Mouse (Mus musculus): ENCODE data around the gene Ncor2. TPM values are rescaled to one million over a fixed set of nuclear protein-coding genes. Genes with fewer than 3 reads are reported as not detected.

Ncor2 gene
- polyA plus RNA-seq, 1 experiment from 2014 or later = 25.6 TPM

DNA sequence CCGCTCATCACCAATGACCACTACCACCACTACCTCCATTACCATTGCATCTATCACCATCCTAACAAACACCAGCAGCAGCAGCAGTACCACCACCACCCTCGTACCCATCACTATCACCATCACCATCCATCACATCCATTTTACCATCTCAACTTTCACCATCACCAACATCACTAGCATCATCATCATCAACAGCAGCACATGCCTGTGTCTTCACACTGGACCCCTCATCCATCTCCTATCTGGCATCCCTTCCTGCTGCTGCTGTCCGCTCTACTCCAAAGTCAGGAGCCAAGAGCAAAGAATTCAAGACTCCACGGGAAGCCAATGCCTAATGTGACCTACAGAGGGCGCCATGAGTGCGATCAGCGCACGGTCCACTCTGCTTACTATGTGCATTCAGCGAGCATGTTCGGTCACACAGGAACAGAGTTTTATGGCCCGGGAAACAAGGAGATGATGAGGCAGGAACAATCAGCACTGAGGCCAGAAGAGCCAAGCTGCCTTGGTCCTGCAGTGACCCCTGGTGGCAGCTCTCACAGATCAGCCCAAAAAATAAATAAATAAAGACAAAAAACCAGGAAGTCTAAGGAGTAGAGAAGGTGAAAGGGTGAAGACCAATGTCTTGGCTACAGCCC, 71.9 kb downstream of the Ncor2 start:
- no peak for ATAC-seq (replicated peaks)
- 68% methylated on average over 11 of the region's 11 CpGs for WGBS
- Histone ChIP-seq H3K36me3 (replicated peaks) (peaks cover 10% of the 10 kb centered on the region; the same call in 1 of the 2 replicates), H3K4me1 (peaks cover 51% of the 10 kb centered on the region), H3K4me3 (no peak overlapping the region), H3K4me2 (no peak overlapping the region), H3K27me3 (replicated peaks) (no peaks in the 10 kb centered on the region), H3K27ac (no peak overlapping the region), H3K9me3 (no peaks in the 10 kb centered on the region), H3K9ac (no peak overlapping the region)

DNA sequence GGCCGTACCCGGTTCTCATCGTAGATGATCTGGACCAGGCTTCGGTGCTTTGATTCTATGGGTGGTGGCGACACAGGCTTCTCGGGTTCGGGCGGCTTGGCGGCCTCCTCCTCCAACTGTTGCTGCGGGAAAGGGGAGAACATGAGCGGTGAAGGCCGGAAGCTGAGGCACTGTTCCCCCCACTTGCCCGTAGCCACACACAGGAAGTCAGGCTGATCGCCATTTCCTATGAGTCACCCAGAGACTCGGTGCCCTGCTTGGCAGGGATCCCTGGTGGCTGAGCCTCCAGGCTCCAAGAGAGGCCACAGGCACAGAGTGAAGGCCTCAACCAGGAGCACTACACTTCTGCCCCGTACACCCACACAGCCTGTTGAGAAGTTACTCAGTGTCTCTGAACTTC, 72.8 kb downstream of the Ncor2 start:
- H3K36me3 ChIP-seq (replicated peaks) = peaks cover 10% of the 10 kb centered on the region; the same call in 1 of the 2 replicates
- WGBS = 92% methylated on average over 16 of the region's 16 CpGs
- ATAC-seq (replicated peaks) = no peak

DNA sequence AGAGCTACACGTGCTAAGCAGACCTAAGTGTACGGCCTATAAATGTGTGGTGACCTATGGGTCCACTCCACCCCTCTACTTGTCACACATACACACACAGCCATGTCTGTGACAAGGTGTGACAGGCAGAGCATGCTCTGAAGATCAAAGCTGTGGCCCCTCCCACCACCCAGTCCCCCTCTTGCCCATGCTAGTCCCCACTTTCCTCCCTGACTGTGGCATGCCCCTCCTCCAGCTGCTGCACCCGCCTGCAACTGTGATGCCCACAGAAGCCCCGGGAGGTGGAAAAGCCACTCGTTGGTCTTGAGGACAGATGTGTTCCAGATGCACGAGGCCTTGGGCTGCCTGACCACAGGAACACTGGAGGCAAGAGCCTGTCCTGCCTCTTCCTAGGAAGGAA, 74.2 kb downstream of the Ncor2 start:
- H3K4me3 ChIP-seq = no peak overlapping the region
- H3K9me3 ChIP-seq = no peaks in the 10 kb centered on the region
- no peak for ATAC-seq (replicated peaks)
- H3K36me3 ChIP-seq (replicated peaks) = peaks cover 10% of the 10 kb centered on the region; the same call in 1 of the 2 replicates
- H3K4me2 ChIP-seq = no peak overlapping the region
- H3K4me1 ChIP-seq = peaks cover 32% of the 10 kb centered on the region
- 42% methylated on average over 6 of the region's 6 CpGs for WGBS
- no peaks in the 10 kb centered on the region for H3K27me3 ChIP-seq (replicated peaks)
- peak overlapping the region; percentile 16; the same call in 1 of the 2 replicates for H3K27ac ChIP-seq
- no peak overlapping the region for H3K9ac ChIP-seq

More for the DNA sequence above, 72.8 kb downstream of the Ncor2 start:
- Histone ChIP-seq H3K9me3 (no peaks in the 10 kb centered on the region), H3K4me3 (no peak overlapping the region), H3K27me3 (replicated peaks) (no peaks in the 10 kb centered on the region), H3K27ac (no peak overlapping the region), H3K4me2 (no peak overlapping the region), H3K9ac (no peak overlapping the region), H3K4me1 (peaks cover 42% of the 10 kb centered on the region)

GRCm38 (mm10) chr5:125103396-125103795, 75.6 kb downstream of the Ncor2 start:
- WGBS = 13% methylated on average over 6 of the region's 6 CpGs
- Histone ChIP-seq H3K36me3 (replicated peaks) (peaks cover 2% of the 10 kb centered on the region; the same call in 1 of the 2 replicates), H3K4me3 (no peak overlapping the region), H3K27me3 (replicated peaks) (no peaks in the 10 kb centered on the region), H3K9me3 (no peaks in the 10 kb centered on the region), H3K4me1 (peaks cover 32% of the 10 kb centered on the region), H3K27ac (peak overlapping the region; percentile 80), H3K4me2 (no peak overlapping the region), H3K9ac (no peak overlapping the region; the same call in 1 of the 2 replicates)
- peak; percentile 48; the same call in 1 of the 2 replicates for ATAC-seq (replicated peaks)

DNA sequence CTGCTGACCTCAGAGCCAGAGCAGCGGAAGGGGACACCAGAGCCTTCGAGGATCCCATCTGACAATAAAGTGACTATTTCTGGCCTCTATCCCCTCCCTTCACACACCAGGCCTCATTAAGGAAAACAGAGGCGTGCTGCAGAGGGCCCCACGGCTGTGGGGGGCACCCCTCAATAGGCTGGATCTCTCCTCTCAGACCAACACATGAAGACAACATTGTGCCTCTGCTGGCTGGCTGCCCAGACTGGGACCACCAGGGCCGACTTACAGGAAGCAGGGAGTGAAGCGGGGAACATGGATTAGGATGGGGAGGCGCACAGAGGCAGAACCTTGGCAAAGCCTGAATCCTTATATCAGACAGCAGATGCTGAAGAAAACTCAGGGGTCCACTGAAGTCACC, 76.1 kb downstream of the Ncor2 start:
- H3K4me2 ChIP-seq = no peak overlapping the region
- no peaks in the 10 kb centered on the region; the same call in 1 of the 2 replicates for H3K36me3 ChIP-seq (replicated peaks)
- no peaks in the 10 kb centered on the region for H3K9me3 ChIP-seq
- ATAC-seq (replicated peaks) = peak; percentile 70
- H3K27ac ChIP-seq = peak overlapping the region; percentile 80
- no peaks in the 10 kb centered on the region for H3K27me3 ChIP-seq (replicated peaks)
- WGBS = 23% methylated on average over 7 of the region's 7 CpGs
- H3K4me1 ChIP-seq = peaks cover 32% of the 10 kb centered on the region
- H3K4me3 ChIP-seq = no peak overlapping the region
- H3K9ac ChIP-seq = no peak overlapping the region; the same call in 1 of the 2 replicates

GRCm38 (mm10) chr5:125102352-125102751, 76.7 kb downstream of the Ncor2 start:
- Histone ChIP-seq H3K27me3 (replicated peaks) (no peaks in the 10 kb centered on the region), H3K9ac (no peak overlapping the region), H3K36me3 (replicated peaks) (no peaks in the 10 kb centered on the region), H3K27ac (peak overlapping the region; percentile 80), H3K4me3 (no peak overlapping the region), H3K4me1 (peaks cover 32% of the 10 kb centered on the region), H3K4me2 (no peak overlapping the region), H3K9me3 (no peaks in the 10 kb centered on the region)
- ATAC-seq (replicated peaks) = no peak
- 63% methylated on average over 8 of the region's 8 CpGs for WGBS

DNA sequence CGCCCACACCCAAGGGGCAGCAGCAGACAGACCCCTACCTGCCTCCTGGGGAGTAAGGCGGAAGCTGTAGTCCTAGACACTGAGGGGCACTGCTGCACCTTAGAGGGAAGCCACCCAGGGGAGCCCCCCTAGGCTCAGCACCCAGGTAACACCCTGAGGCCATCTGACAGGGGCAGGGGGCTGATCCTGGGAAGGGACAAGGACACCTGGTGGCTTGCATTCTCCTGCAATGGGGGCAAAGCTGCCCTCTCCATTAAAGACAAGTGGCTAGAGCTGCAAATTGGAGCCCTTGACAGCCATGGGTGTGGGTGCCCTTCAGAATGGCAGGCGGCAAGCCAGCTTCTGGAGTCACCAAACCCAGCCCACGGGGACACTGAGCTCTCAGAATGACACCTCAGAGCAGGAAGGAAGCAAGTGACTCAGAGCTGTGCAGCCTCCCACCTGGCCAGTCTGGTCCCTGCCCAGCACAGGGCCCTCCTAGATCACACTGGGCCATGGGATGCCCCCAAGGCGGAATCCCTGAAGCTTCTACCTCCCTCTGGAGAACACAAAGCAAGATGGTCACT, 79.2 kb downstream of the Ncor2 start:
- WGBS = 85% methylated on average over 5 of the region's 5 CpGs
- no peaks in the 10 kb centered on the region for H3K27me3 ChIP-seq (replicated peaks)
- no peaks in the 10 kb centered on the region for H3K36me3 ChIP-seq (replicated peaks)
- ATAC-seq (replicated peaks) = no peak
- H3K4me2 ChIP-seq = no peak overlapping the region
- no peak overlapping the region for H3K27ac ChIP-seq
- H3K9ac ChIP-seq = no peak overlapping the region
- no peak overlapping the region for H3K4me3 ChIP-seq
- H3K9me3 ChIP-seq = no peaks in the 10 kb centered on the region
- peaks cover 39% of the 10 kb centered on the region for H3K4me1 ChIP-seq

DNA sequence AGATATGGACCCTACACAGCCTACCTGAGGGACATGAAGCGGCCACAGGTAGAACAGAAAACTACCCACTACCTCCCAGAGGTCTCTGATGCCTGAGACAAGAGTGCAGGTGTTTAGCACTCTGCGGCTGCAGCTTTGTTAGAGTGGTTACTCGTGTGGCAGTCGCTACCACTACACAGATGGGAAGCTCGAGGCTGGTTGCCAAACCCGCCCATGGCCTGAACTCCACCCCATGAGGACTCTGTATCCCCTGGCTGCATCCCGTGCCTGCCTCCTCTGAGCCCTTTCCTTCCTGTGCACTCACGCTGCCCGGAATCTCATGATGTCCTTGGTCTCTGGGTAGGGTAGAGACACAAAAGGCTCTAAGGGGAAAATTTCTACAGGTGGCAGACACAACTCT, 80.3 kb downstream of the Ncor2 start:
- 93% methylated on average over 9 of the region's 9 CpGs for WGBS
- Histone ChIP-seq H3K9ac (no peak overlapping the region), H3K4me1 (peaks cover 39% of the 10 kb centered on the region), H3K36me3 (replicated peaks) (no peaks in the 10 kb centered on the region), H3K9me3 (no peaks in the 10 kb centered on the region), H3K4me3 (no peak overlapping the region), H3K27ac (no peak overlapping the region), H3K4me2 (no peak overlapping the region), H3K27me3 (replicated peaks) (no peaks in the 10 kb centered on the region)
- no peak for ATAC-seq (replicated peaks)

- ATAC-seq (replicated peaks) = no peak
- 86% methylated on average over 11 of the region's 11 CpGs for WGBS
- H3K9ac ChIP-seq = no peak overlapping the region
Observed at GRCm38 (mm10) chr5:125096368-125096767, 82.7 kb downstream of the Ncor2 start.

DNA sequence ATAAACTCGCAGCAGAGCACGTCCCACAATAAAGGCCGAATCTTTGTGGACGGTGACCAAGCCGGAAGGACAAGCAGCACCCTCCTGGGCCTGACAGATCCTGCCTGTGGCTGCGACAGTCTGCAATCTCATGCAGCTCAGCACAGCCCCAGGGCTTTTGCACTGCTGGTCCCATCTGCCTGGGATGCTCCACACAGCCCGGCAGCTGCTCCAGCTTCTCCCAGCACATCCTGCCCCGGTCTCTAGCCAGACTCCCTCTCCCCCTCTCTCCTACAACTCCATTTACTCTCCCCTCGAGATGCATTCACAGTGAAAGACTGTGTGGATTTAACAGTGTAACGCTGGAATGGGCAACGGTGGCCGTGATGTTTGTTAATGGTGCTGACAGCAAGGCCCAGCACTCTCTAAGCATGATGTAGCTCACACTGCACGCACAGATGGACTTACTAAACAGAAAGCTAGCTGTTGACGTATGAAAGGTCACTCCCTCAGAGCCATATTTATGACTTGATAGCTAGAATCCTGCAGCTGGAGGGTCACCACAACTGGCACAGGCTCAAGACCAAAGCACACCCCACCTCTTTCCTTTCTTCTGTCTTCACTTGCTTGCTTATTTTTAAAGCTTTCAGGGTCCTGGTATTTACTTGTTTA, 83.4 kb downstream of the Ncor2 start:
- Histone ChIP-seq H3K9me3 (no peaks in the 10 kb centered on the region), H3K9ac (no peak overlapping the region), H3K4me3 (no peak overlapping the region), H3K4me1 (peaks cover 29% of the 10 kb centered on the region), H3K36me3 (replicated peaks) (peaks cover 2% of the 10 kb centered on the region; the same call in 1 of the 2 replicates), H3K27ac (peak overlapping the region; percentile 45), H3K4me2 (no peak overlapping the region), H3K27me3 (replicated peaks) (no peaks in the 10 kb centered on the region)
- ATAC-seq (replicated peaks) = no peak
- 60% methylated on average over 14 of the region's 14 CpGs for WGBS

More at GRCm38 (mm10) chr5:125096368-125096767, 82.7 kb downstream of the Ncor2 start:
- no peak overlapping the region for H3K4me2 ChIP-seq
- H3K27me3 ChIP-seq (replicated peaks) = no peaks in the 10 kb centered on the region
- H3K4me1 ChIP-seq = peaks cover 29% of the 10 kb centered on the region
- H3K27ac ChIP-seq = no peak overlapping the region
- H3K36me3 ChIP-seq (replicated peaks) = no peaks in the 10 kb centered on the region
- no peak overlapping the region for H3K4me3 ChIP-seq
- H3K9me3 ChIP-seq = no peaks in the 10 kb centered on the region

DNA sequence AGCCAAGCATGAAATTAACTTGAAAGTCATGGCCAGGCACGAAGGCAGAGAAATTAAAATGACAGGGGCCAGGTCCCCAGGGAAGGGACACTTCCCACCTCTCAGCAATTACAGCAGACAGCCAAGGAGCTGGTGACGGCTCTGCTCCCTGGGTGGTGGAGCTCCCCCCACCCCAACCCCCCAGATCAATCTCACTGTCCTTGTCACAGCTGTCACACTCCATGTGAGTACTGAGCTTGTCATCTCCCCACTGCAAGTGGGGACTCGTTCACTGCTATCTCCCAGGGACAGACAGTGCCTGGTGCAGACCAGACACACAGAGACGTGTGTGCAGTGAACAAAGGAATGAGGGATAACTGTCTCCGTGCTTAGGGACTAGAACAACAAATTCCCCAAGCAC, 85.2 kb downstream of the Ncor2 start:
- ATAC-seq (replicated peaks) = peak; percentile 78
- peaks cover 15% of the 10 kb centered on the region for H3K36me3 ChIP-seq (replicated peaks)

GRCm38 (mm10) chr5:125088076-125088475, 90.9 kb downstream of the Ncor2 start:
- H3K36me3 ChIP-seq (replicated peaks) = peaks cover 40% of the 10 kb centered on the region
- no peaks in the 10 kb centered on the region for H3K27me3 ChIP-seq (replicated peaks)
- WGBS = 93% methylated on average over 6 of the region's 6 CpGs
- no peaks in the 10 kb centered on the region for H3K9me3 ChIP-seq
- ATAC-seq (replicated peaks) = no peak
- H3K27ac ChIP-seq = no peak overlapping the region
- H3K4me1 ChIP-seq = no peaks in the 10 kb centered on the region
- no peak overlapping the region for H3K4me2 ChIP-seq
- H3K9ac ChIP-seq = no peak overlapping the region
- no peak overlapping the region for H3K4me3 ChIP-seq

More for the DNA sequence above, 85.2 kb downstream of the Ncor2 start:
- Histone ChIP-seq H3K4me2 (no peak overlapping the region), H3K4me1 (peaks cover 29% of the 10 kb centered on the region), H3K4me3 (no peak overlapping the region), H3K27me3 (replicated peaks) (no peaks in the 10 kb centered on the region), H3K9me3 (no peaks in the 10 kb centered on the region), H3K9ac (no peak overlapping the region), H3K27ac (peak overlapping the region; percentile 71)
- WGBS = 21% methylated on average over 5 of the region's 5 CpGs

Data from midbrain, embryonic 15.5 days (tissue).